Mouse (Mus musculus) embryonic facial prominence, embryonic 11.5 days (tissue): ENCODE data around the gene Sox21. TPM values are rescaled to one million over a fixed set of nuclear protein-coding genes. Genes with fewer than 3 reads are reported as not detected.
A peak's percentile ranks its signal among the peaks of the same experiment; 100 is the strongest.

Experiments used
- ATAC-seq: fragments of 200-750 bp; cut with Nextera tagmentation; replicated peaks from 2 replicates; pipeline ENCODE4 v1.8.0; 2017; ENCODE audit warnings: low read depth; ENCODE audit not compliant: insufficient number of reproducible peaks, low FRiP score, low TSS enrichment
- DNase-seq: peaks from one replicate; pipeline ENCODE4 v3.0.0-alpha.2; 2015; ENCODE audit warnings: low spot score
- H3K27ac ChIP-seq: fragments of 300-500 bp; sonication (generic); replicated peaks from 2 replicates; pipeline ENCODE4 v1.5.1; 2014; ENCODE audit warnings: mild to moderate bottlenecking, low read depth, low read length, control low read depth
- H3K27me3 ChIP-seq: fragments of 300-500 bp; sonication (generic); 2 replicates; pipeline ENCODE4 v1.6.1; 2014; ENCODE audit warnings: mild to moderate bottlenecking, low read length, moderate library complexity, mixed read lengths; ENCODE audit not compliant: control insufficient read depth, insufficient read depth
- H3K36me3 ChIP-seq: fragments of 300-500 bp; sonication (generic); replicated peaks from 2 replicates; pipeline ENCODE4 v1.6.1; 2014; ENCODE audit warnings: low read depth, mild to moderate bottlenecking, low read length, moderate library complexity, mixed read lengths; ENCODE audit not compliant: control insufficient read depth, insufficient read depth
- H3K4me1 ChIP-seq: fragments of 300-500 bp; sonication (generic); 2 replicates; pipeline ENCODE4 v1.6.1; 2014; ENCODE audit warnings: low read length, mixed read lengths; ENCODE audit not compliant: control insufficient read depth, insufficient read depth
- H3K4me2 ChIP-seq: fragments of 300-500 bp; sonication (generic); 2 replicates; pipeline ENCODE4 v1.6.1; 2014; ENCODE audit warnings: low read depth, mild to moderate bottlenecking, control low read depth, low read length, moderate library complexity
- H3K4me3 ChIP-seq: fragments of 300-500 bp; sonication (generic); 2 replicates; pipeline ENCODE4 v1.5.1; 2014; ENCODE audit warnings: low read depth, low read length, control low read depth
- H3K9ac ChIP-seq: fragments of 300-500 bp; sonication (generic); replicated peaks from 2 replicates; pipeline ENCODE4 v1.6.1; 2014; ENCODE audit warnings: mild to moderate bottlenecking, control low read depth, low read length
- H3K9me3 ChIP-seq: fragments of 300-500 bp; sonication (generic); replicated peaks from 2 replicates; pipeline ENCODE4 v1.6.1; 2016; ENCODE audit warnings: mild to moderate bottlenecking, low read length, inconsistent platforms, mixed read lengths; ENCODE audit not compliant: control insufficient read depth
- WGBS: fragments of 180-500 bp; shearing (Covaris S2); extraction: QIAGEN DNeasy Blood & Tissue Kit; methylation state at CpG from one replicate; pipeline ENCODE4 v1.1.7; 2014; 5-methylcytosine and 5-hydroxymethylcytosine counted together
- microRNA-seq: library from miRNA; unstranded; fragments of <30 nt; microRNA quantifications from one replicate; pipeline ENCODE4, GENCODE M21; 2016; ENCODE audit warnings: borderline number of aligned reads
- polyA plus RNA-seq: library from polyadenylated mRNA; unstranded; fragments of >200 nt; fragmentation: Nextera tagmentation; extraction: Ambion mirVana; gene quantifications from 2 replicates; pipeline ENCODE4 v1.2.1, GENCODE M21; 2014

Gene Sox21
- polyA plus RNA-seq, 1 experiment from 2014 or later: 5.0 TPM

DNA sequence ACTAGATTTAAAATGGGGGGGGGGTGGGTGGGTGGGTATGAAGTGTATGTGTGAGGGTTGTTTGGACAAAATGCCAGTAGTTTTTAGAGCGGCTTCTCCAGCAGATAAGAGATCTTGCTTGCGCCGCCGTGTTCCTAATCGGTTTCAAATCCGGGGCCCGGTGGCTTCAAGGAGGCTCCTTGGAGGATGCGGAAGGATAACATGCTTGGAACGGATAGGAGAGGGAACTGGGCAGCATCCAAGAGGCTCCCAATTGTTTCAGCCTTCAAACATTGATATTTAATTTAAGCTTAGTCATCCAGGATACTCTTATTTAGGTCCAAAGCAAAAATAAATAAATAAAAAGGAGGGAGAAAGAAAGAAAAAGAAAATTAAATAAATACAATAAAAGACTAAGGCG lies 43.2 kb downstream of the Sox21 start:
- no peak overlapping the region for H3K9ac ChIP-seq
- no peaks in the 10 kb centered on the region for H3K9me3 ChIP-seq
- DNase-seq (no peak), ATAC-seq (no peak)
- H3K4me3 ChIP-seq: no peak overlapping the region
- no peak overlapping the region for H3K4me2 ChIP-seq
- WGBS: 41% methylated on average over 10 of the region's 10 CpGs
- no peaks in the 10 kb centered on the region for H3K4me1 ChIP-seq
- no peaks in the 10 kb centered on the region for H3K36me3 ChIP-seq
- no peak overlapping the region for H3K27ac ChIP-seq
- H3K27me3 ChIP-seq: 0 out of 2 replicates have a peak, but pooled peaks cover 3% of the 10 kb centered on the region

DNA sequence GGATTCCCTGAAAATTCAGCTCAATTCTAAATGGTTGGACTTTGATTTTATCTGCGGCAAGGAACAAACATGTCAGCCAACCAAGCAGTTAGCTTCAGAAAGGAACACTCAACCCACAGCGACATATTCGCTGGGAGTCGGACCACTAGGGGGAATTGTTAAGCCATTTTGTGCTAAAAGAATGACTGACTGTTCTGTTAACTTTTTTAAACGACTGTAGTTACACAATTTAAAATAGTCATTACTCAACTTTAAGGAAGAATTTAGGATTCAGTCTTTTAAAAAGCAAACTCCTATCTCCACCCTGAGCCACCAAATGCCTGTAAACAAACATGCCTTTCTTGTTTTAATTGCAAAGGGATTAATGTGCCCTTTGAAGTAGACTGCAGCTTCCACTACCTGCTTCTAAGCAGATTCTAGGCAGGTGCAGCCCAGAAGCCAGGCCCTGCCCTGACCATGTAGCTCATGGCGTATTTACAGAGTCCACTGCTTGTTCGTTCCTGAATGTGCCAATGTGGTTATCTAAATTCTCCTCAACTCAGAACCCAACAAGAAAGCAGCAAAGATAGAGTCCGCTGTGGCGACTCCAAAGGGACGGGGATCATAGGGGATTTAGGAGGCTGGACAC lies 43.7 kb downstream of the Sox21 start:
- Histone ChIP-seq H3K9ac (no peak overlapping the region), H3K9me3 (no peaks in the 10 kb centered on the region), H3K27ac (no peak overlapping the region), H3K36me3 (no peaks in the 10 kb centered on the region), H3K4me1 (no peaks in the 10 kb centered on the region), H3K4me2 (no peak overlapping the region), H3K4me3 (no peak overlapping the region), H3K27me3 (0 out of 2 replicates have a peak, but pooled peaks cover 3% of the 10 kb centered on the region)
- ATAC-seq (no peak), DNase-seq (peak; percentile 25)
- WGBS: 35% methylated on average over 10 of the region's 10 CpGs

DNA sequence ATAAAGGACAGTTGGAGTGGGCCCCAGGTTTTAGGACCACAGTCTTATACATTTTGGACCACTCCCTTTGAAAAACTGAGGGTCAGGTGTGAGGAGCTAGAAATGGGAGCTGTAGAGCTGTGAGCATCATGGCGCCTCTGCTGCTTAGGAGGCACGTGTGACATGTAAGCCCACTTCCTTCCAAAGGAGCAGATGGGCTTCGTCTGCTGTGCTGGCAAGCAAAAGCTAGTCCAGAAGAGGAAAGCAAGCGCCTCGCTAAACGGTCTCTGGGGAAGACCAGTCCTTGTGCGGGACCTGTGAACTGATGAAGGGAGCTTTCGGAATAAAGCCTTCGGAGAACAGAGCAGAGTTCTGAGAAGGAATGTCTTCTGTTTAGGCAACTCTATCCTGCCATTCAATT lies 45.4 kb downstream of the Sox21 start:
- DNase-seq (no peak), ATAC-seq (no peak)
- H3K27ac ChIP-seq: no peak overlapping the region
- H3K9ac ChIP-seq: no peak overlapping the region
- no peak overlapping the region for H3K4me2 ChIP-seq
- 85% methylated on average over 9 of the region's 9 CpGs for WGBS
- no peaks in the 10 kb centered on the region for H3K36me3 ChIP-seq
- 0 out of 2 replicates have a peak, but pooled peaks cover 3% of the 10 kb centered on the region for H3K27me3 ChIP-seq
- no peak overlapping the region for H3K4me3 ChIP-seq
- H3K9me3 ChIP-seq: no peaks in the 10 kb centered on the region
- no peaks in the 10 kb centered on the region for H3K4me1 ChIP-seq

Small RNA genes within 50 kb of the gene (microRNA-seq; reads per million reads assigned to microRNA genes)
- not detected for gene Mir6241

Other genes starting within 250 kb of the Sox21 start
- gene Dct, start 184.8 kb downstream of the Sox21 start, polyA plus RNA-seq: 6.0 and 13.9 TPM in 2 replicates
- gene Tgds, start 104.3 kb downstream of the Sox21 start, polyA plus RNA-seq: 34.5 and 39.6 TPM in 2 replicates
- 43.5 and 44.7 TPM in 2 replicates for gene Gpr180, start 99.9 kb downstream of the Sox21 start, polyA plus RNA-seq
- gene Gm9376, start 29.9 kb upstream of the Sox21 start, polyA plus RNA-seq: not detected in 2 replicates